Mouse (Mus musculus) intestine, embryonic 15.5 days (tissue): ENCODE data around the gene Ndrg3. TPM values are rescaled to one million over a fixed set of nuclear protein-coding genes. Genes with fewer than 3 reads are reported as not detected.
A peak's percentile ranks its signal among the peaks of the same experiment; 100 is the strongest.
"Not testable (repeated sequence)": the region's sequence is repeated elsewhere in the genome, so short reads cannot be mapped to it uniquely, and the experiment has no call there.

Source experiments
- ATAC-seq: fragments of 200-750 bp; cut with Nextera tagmentation; 2 replicates; pipeline ENCODE4 v1.8.0; 2017; ENCODE audit warnings: moderate TSS enrichment, moderate library complexity
- H3K27ac ChIP-seq: fragments of 300-500 bp; sonication (generic); 2 replicates; pipeline ENCODE4 v1.5.1; 2015; ENCODE audit warnings: mild to moderate bottlenecking, inconsistent platforms
- H3K27me3 ChIP-seq: fragments of 300-500 bp; sonication (generic); replicated peaks from 2 replicates; pipeline ENCODE4 v1.6.1; 2015; ENCODE audit warnings: inconsistent platforms
- H3K36me3 ChIP-seq: fragments of 300-500 bp; sonication (generic); 2 replicates; pipeline ENCODE4 v1.6.1; 2015; ENCODE audit warnings: inconsistent platforms
- H3K4me1 ChIP-seq: fragments of 300-500 bp; sonication (generic); replicated peaks from 2 replicates; pipeline ENCODE4 v1.6.1; 2015; ENCODE audit warnings: inconsistent platforms
- H3K4me2 ChIP-seq: fragments of 300-500 bp; sonication (generic); replicated peaks from 2 replicates; pipeline ENCODE4 v1.6.1; 2015; ENCODE audit warnings: mild to moderate bottlenecking, inconsistent platforms
- H3K4me3 ChIP-seq: fragments of 300-500 bp; sonication (generic); replicated peaks from 2 replicates; pipeline ENCODE4 v1.5.1; 2015; ENCODE audit warnings: inconsistent platforms
- H3K9ac ChIP-seq: fragments of 300-500 bp; sonication (generic); 2 replicates; pipeline ENCODE4 v1.6.1; 2015; ENCODE audit warnings: inconsistent platforms
- H3K9me3 ChIP-seq: fragments of 300-500 bp; sonication (generic); 2 replicates; pipeline ENCODE4 v1.6.1; 2016; ENCODE audit warnings: inconsistent platforms
- WGBS: fragments of 180-500 bp; shearing (Covaris S2); methylation state at CpG from one replicate; pipeline ENCODE4 v1.1.7; 2015; 5-methylcytosine and 5-hydroxymethylcytosine counted together
- polyA plus RNA-seq: library from polyadenylated mRNA; unstranded; fragments of >200 nt; fragmentation: Nextera tagmentation; extraction: Ambion mirVana; gene quantifications from 2 replicates; pipeline ENCODE4 v1.2.1, GENCODE M21; 2015

Ndrg3 gene
- polyA plus RNA-seq, 1 experiment from 2014 or later: 41.7 TPM

DNA sequence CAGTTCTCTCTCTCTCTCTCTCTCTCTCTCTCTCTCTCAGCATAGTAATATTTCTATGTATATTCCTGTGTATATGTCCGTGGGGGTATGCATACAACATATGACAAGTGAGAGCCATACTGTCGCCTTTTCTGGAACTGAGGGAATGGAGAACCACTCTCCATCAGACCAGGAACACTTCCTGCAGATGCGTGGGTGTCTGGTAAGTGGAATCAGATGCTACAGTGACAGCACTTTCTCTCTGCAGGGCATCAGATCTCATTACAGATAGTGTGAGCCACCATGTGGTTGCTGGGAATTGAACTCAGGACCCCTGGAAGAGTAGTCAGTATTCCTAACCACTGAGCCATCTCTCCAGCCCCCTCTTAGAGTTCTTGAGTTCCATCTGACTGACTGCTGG, 103.4 kb downstream of the Ndrg3 start:
- H3K27me3 ChIP-seq: no peaks in the 10 kb centered on the region
- 65% methylated on average over 3 of the region's 3 CpGs for WGBS
- no peak overlapping the region for H3K27ac ChIP-seq
- H3K4me1 ChIP-seq: no peaks in the 10 kb centered on the region
- H3K4me3 ChIP-seq: no peak overlapping the region
- H3K9ac ChIP-seq: no peak overlapping the region
- H3K4me2 ChIP-seq: no peak overlapping the region
- no peak for ATAC-seq
- H3K9me3 ChIP-seq: no peaks in the 10 kb centered on the region
- H3K36me3 ChIP-seq: no peaks in the 10 kb centered on the region

DNA sequence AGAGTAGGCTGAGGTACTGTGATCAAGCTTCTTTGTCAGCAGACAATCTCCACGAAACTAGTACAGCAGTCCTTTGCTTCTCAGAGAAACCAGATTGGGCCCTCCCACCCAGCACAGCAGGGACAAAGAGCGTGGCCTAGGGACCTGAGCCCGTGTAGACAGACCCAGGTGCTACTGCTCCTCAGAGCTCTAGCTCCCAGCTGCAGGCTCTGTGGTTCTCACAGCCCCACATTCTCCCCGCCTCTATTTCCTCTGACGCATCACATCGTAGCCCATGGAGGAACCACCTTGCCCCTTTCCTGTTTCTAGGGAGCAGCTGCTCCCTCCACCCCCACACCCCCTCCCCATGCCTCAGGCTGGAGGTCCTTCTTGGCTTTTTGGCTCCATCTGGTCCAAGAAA, 104.8 kb downstream of the Ndrg3 start, which contains the start of gene Sla2:
Sla2 (minus strand) TSS at position 176 of the 400 bp plus-strand sequence.
- WGBS: 47% methylated on average over 6 of the region's 6 CpGs
- no peak within 1 kb of the TSS for H3K9ac ChIP-seq
- H3K36me3 ChIP-seq: no peaks in the 10 kb centered on the region
- H3K27ac ChIP-seq: no peak within 1 kb of the TSS
- no peaks in the 10 kb centered on the region for H3K27me3 ChIP-seq
- H3K4me1 ChIP-seq: no peaks in the 10 kb centered on the region
- no peak for ATAC-seq
- no peak within 1 kb of the TSS for H3K4me2 ChIP-seq
- H3K4me3 ChIP-seq: no peak within 1 kb of the TSS
- H3K9me3 ChIP-seq: no peaks in the 10 kb centered on the region

DNA sequence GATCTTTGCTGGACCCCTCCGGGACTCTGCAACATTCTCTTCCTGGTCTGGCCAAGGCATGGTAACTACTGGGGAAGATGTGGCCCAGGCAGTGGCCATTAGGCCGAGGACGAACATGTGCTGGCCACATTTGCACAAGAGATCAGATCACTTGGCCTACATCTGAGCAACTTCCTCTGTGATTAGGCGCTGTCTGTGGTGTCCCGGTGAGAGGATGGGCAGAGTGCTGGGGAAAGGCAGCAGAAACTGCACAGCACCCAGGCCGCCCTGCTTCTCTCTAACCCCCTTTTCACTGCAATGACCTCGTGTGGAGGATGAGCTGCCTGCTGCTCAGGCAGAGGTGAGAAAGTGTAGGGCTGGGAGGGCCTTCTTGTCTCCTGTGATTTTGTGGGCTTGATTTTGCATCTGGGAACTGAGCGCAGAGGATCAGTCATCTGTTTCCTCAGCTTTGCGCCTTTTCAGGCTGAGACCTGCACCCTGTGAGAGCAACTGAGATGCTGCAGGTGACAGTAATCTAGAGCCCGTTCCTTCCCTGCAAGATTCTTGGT, 105.7 kb downstream of the Ndrg3 start:
- Histone ChIP-seq H3K4me2 (no peak overlapping the region), H3K4me3 (no peak overlapping the region), H3K36me3 (no peaks in the 10 kb centered on the region), H3K4me1 (no peaks in the 10 kb centered on the region), H3K27ac (no peak overlapping the region), H3K9me3 (no peaks in the 10 kb centered on the region), H3K27me3 (no peaks in the 10 kb centered on the region), H3K9ac (no peak overlapping the region)
- no peak for ATAC-seq
- WGBS: 77% methylated on average over 10 of the region's 10 CpGs

DNA sequence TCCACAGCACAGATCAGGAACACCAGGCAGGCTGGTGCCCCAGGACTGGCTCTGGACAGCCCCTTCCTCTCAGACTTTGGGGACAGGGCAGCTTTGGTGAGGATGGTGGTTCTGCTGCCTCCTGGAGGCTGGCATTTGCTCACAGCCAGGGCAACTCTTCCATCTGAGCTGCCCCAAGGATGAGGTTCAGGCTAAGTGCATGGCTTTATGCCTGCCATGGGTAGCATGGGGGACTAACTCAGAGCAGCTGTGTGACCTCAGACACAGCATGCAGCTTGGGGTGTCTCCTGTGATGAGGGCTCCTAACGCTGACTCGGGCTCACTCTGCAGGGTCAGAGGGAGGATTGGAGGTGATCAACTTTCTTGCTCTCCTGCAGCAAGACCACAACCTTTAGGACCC, 106.2 kb downstream of the Ndrg3 start:
- H3K9ac ChIP-seq, ATAC-seq, H3K4me2 ChIP-seq, H3K9me3 ChIP-seq, H3K27me3 ChIP-seq, H3K27ac ChIP-seq, H3K4me1 ChIP-seq, H3K4me3 ChIP-seq, H3K36me3 ChIP-seq: not testable (repeated sequence)
- WGBS: 70% methylated on average over 2 of the region's 2 CpGs

DNA sequence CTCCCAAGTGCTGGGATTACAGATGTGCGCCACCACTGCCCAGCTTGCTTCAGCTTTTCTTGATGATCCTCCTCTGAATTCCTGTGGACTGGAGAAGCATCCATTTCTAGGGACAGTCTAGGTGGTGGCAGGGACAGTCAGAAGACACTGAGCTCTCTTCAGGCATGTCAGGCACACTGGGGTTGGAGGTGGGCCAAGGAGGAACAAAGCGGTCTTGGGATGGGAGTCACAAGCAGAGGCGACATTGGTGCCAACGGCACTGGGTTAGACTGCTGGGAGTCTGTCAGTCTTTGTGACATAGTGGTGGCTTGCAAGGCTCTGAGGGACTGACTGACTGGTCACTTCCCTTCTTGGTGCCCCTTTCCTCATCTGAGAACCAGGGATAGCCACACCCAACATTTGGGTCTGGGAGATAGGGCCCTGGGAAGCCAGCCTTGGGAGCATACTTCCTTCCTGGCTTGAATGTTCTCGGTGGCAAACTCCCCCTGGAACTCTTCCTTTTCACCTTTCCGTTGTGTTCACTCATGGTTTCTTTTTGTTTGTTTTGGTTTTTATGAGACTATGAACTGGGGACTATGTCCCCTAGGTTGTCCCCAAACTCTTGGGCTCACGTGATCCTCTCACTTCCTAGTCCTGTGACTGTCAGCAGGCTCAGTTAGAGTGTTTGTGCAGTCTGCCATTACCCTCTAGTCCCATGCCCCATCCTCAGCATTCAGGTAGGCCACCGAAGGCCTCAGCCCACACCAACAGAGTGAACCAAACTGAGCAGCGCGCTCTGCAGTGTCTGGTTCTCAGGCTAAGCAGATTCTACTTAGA, 107.3 kb downstream of the Ndrg3 start:
- H3K9ac ChIP-seq: no peak overlapping the region
- H3K4me3 ChIP-seq: no peak overlapping the region
- no peaks in the 10 kb centered on the region for H3K4me1 ChIP-seq
- no peaks in the 10 kb centered on the region for H3K27me3 ChIP-seq
- H3K4me2 ChIP-seq: no peak overlapping the region
- 82% methylated on average over 10 of the region's 10 CpGs for WGBS
- ATAC-seq: peak; percentile 43; the same call in 1 of the 2 replicates
- no peaks in the 10 kb centered on the region for H3K9me3 ChIP-seq
- H3K36me3 ChIP-seq: no peaks in the 10 kb centered on the region
- H3K27ac ChIP-seq: no peak overlapping the region

DNA sequence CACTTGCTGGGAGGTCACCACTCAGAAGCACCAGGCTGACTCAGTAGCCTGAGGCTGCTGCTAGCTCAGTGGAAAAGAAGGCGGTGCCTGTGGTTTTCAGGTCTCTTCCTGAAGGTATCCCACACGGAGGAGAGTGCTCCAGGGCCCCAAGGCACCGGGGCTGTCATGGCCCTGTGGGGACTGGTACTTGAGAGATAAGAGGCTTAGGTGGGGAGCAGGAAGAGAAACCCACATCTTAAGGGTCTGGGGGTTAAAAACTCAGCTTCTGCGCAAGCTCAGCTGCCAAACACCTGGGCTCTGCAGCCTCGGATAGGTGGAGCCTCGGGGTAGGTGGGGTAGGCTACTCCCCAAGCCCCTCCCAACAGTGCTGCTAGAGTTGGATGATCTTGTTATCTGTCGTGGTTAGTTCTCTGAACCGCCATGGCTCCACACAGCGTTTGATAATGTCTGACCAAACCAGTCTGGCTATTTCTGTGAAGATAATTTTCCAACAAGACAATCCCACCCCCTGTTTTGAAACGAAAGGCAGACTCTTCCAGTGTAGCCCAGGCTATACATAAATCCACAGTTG, 109.3 kb downstream of the Ndrg3 start:
- H3K4me2 ChIP-seq: no peak overlapping the region
- no peaks in the 10 kb centered on the region for H3K9me3 ChIP-seq
- H3K4me1 ChIP-seq: peaks cover 5% of the 10 kb centered on the region; the same call in 1 of the 2 replicates
- H3K36me3 ChIP-seq: no peaks in the 10 kb centered on the region
- H3K9ac ChIP-seq: no peak overlapping the region
- no peaks in the 10 kb centered on the region for H3K27me3 ChIP-seq
- no peak overlapping the region for H3K4me3 ChIP-seq
- 34% methylated on average over 10 of the region's 10 CpGs for WGBS
- ATAC-seq: peak; percentile 66; the same call in 1 of the 2 replicates
- no peak overlapping the region for H3K27ac ChIP-seq

DNA sequence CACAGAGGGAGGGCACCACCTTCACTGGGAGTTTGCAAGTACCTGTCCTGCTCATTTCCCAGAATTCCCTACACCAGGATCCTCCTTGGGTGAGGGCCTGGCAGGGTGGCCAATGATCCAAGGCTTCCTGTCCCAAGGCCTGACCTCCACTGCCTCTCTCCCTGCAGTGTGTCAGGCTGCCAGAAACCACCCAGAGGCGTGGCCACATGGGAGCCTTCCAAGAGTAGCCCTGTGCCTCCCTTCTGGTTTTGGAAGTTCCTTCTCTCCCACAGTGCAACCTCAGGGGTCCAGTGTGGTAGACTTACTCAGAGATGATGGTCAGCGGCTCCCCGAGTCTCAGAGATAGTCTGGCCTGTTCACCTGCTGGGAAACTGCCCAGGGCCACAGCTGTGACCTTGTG, 112.3 kb downstream of the Ndrg3 start:
- Histone ChIP-seq H3K9ac (no peak overlapping the region), H3K27ac (no peak overlapping the region), H3K36me3 (peaks cover 4% of the 10 kb centered on the region; the same call in 1 of the 2 replicates), H3K4me3 (no peak overlapping the region), H3K4me1 (peaks cover 5% of the 10 kb centered on the region; the same call in 1 of the 2 replicates), H3K4me2 (no peak overlapping the region), H3K27me3 (no peaks in the 10 kb centered on the region), H3K9me3 (no peaks in the 10 kb centered on the region)
- WGBS: 76% methylated on average over 3 of the region's 3 CpGs
- no peak for ATAC-seq

DNA sequence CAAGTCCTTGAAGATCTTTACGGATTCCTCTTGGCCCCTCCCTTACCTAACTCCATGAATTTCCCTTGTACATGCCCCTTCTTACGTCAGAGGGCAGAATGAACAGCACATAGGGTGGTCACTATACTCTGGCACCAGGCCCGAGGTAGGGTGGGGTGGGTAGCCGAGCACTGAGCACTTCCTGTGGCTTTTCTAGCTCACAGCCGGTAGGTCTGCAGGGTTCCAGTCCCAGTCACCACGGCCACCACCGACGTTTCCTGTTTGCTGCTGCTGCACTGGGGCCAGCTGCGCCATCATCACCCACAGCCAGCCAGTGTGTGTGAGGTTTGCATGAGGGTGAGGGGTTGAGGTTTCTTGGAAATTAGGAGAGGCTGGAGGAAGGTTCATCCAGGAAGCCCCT, 114.1 kb downstream of the Ndrg3 start:
- H3K9ac ChIP-seq: no peak overlapping the region
- WGBS: 55% methylated on average over 9 of the region's 9 CpGs

More for the DNA sequence above, 114.1 kb downstream of the Ndrg3 start:
- H3K27me3 ChIP-seq: no peaks in the 10 kb centered on the region
- no peak for ATAC-seq
- H3K36me3 ChIP-seq: peaks cover 15% of the 10 kb centered on the region
- peaks cover 5% of the 10 kb centered on the region; the same call in 1 of the 2 replicates for H3K4me1 ChIP-seq
- no peaks in the 10 kb centered on the region for H3K9me3 ChIP-seq
- no peak overlapping the region for H3K27ac ChIP-seq
- no peak overlapping the region for H3K4me2 ChIP-seq
- no peak overlapping the region for H3K4me3 ChIP-seq

Other genes starting within 250 kb of the Ndrg3 start
- gene Myl9, start 216.6 kb downstream of the Ndrg3 start, polyA plus RNA-seq: 1,100 and 1,103 TPM in 2 replicates
- 34.3 and 38.3 TPM in 2 replicates for gene Tgif2, start 152.0 kb downstream of the Ndrg3 start, polyA plus RNA-seq
- 5.3 and 6.7 TPM in 2 replicates for gene 4930518I15Rik, start 134.1 kb downstream of the Ndrg3 start, polyA plus RNA-seq
- gene Rab5if, start 128.9 kb downstream of the Ndrg3 start, polyA plus RNA-seq: 304 and 311 TPM in 2 replicates
- gene Sla2, start 104.9 kb downstream of the Ndrg3 start, polyA plus RNA-seq: 0.53 and 0.66 TPM in 2 replicates
- 28.3 and 29.4 TPM in 2 replicates for gene Dsn1, start 15.1 kb upstream of the Ndrg3 start, polyA plus RNA-seq
- 2.0 and 2.3 TPM in 2 replicates for gene Soga1, start 87.2 kb upstream of the Ndrg3 start, polyA plus RNA-seq
- gene Tldc2, start 95.0 kb upstream of the Ndrg3 start, polyA plus RNA-seq: not detected in 2 replicates
- gene Samhd1, start 143.2 kb upstream of the Ndrg3 start, polyA plus RNA-seq: 23.5 and 23.7 TPM in 2 replicates
- gene Rbl1, start 212.5 kb upstream of the Ndrg3 start, polyA plus RNA-seq: 19.5 and 23.3 TPM in 2 replicates